Mouse (Mus musculus) liver, embryonic 11.5 days (tissue): ENCODE measurements around the gene Cuedc1. TPM values are rescaled to one million over a fixed set of nuclear protein-coding genes. Genes with fewer than 3 reads are reported as not detected.

Experiments
- ATAC-seq: fragments of 200-750 bp; cut with Nextera tagmentation; replicated peaks from 2 replicates; pipeline ENCODE4 v1.8.0; 2017; ENCODE audit warnings: moderate number of reproducible peaks, mild to moderate bottlenecking, moderate TSS enrichment, moderate library complexity; ENCODE audit not compliant: low FRiP score
- DNase-seq: peaks from one replicate; pipeline ENCODE4 v3.0.0-alpha.2; 2017; ENCODE audit warnings: low spot score
- H3K27ac ChIP-seq: fragments of 300-500 bp; sonication (generic); 2 replicates; pipeline ENCODE4 v1.5.1; 2014; ENCODE audit warnings: mild to moderate bottlenecking, low read depth, low read length, control low read depth
- H3K27me3 ChIP-seq: fragments of 300-500 bp; sonication (generic); replicated peaks from 2 replicates; pipeline ENCODE4 v1.6.1; 2014; ENCODE audit warnings: low read length, mixed read lengths; ENCODE audit not compliant: control insufficient read depth, insufficient read depth
- H3K36me3 ChIP-seq: fragments of 300-500 bp; sonication (generic); 2 replicates; pipeline ENCODE4 v1.6.1; 2014; ENCODE audit warnings: mild to moderate bottlenecking, low read length, moderate library complexity, mixed read lengths; ENCODE audit not compliant: control insufficient read depth, insufficient read depth
- H3K4me1 ChIP-seq: fragments of 300-500 bp; sonication (generic); replicated peaks from 2 replicates; pipeline ENCODE4 v1.6.1; 2014; ENCODE audit warnings: low read length, mixed read lengths; ENCODE audit not compliant: control insufficient read depth, insufficient read depth
- H3K4me2 ChIP-seq: fragments of 300-500 bp; sonication (generic); 2 replicates; pipeline ENCODE4 v1.6.1; 2014; ENCODE audit warnings: mild to moderate bottlenecking, control low read depth, moderate library complexity
- H3K4me3 ChIP-seq: fragments of 300-500 bp; sonication (generic); 2 replicates; pipeline ENCODE4 v1.5.1; 2014; ENCODE audit warnings: low read depth, low read length, control low read depth
- H3K9ac ChIP-seq: fragments of 300-500 bp; sonication (generic); 2 replicates; pipeline ENCODE4 v1.6.1; 2014; ENCODE audit warnings: low read depth, low read length, control low read depth
- H3K9me3 ChIP-seq: fragments of 300-500 bp; sonication (generic); 2 replicates; pipeline ENCODE4 v1.6.1; 2016; ENCODE audit warnings: low read length, inconsistent platforms, mixed read lengths; ENCODE audit not compliant: control insufficient read depth
- WGBS: fragments of 180-500 bp; shearing (Covaris S2); extraction: QIAGEN DNeasy Blood & Tissue Kit; methylation state at CpG from one replicate; pipeline ENCODE4 v1.1.7; 2014; 5-methylcytosine and 5-hydroxymethylcytosine counted together
- polyA plus RNA-seq: library from polyadenylated mRNA; unstranded; fragments of >200 nt; fragmentation: Nextera tagmentation; extraction: Ambion mirVana; gene quantifications from 2 replicates; pipeline ENCODE4 v1.2.1, GENCODE M21; 2014

Gene Cuedc1
- 5.3 and 6.9 TPM in 2 replicates for polyA plus RNA-seq

- H3K27me3 ChIP-seq: peaks cover 49% of the 10 kb centered on the region
- WGBS: 18% methylated on average over 17 of the region's 17 CpGs
Measured at GRCm38 (mm10) chr11:88098021-88098729, at the start of gene Cuedc1. Gene Cuedc1 (plus strand): TSS chr11:88098058.

GRCm38 (mm10) chr11:88048961-88049670 is 48.7 kb upstream of the Cuedc1 start:
- peaks cover 17% of the 10 kb centered on the region for H3K4me1 ChIP-seq
- 19% methylated on average over 26 of the region's 26 CpGs for WGBS
- peak overlapping the region; percentile 100; the same call in 1 of the 2 replicates for H3K27ac ChIP-seq
- H3K9me3 ChIP-seq: no peaks in the 10 kb centered on the region
- H3K36me3 ChIP-seq: peaks cover 17% of the 10 kb centered on the region
- H3K9ac ChIP-seq: peak overlapping the region; percentile 100
- H3K4me3 ChIP-seq: peak overlapping the region; percentile 91
- ATAC-seq (no peak), DNase-seq (no peak)
- H3K4me2 ChIP-seq: peak overlapping the region; percentile 92
- no peaks in the 10 kb centered on the region for H3K27me3 ChIP-seq

More at GRCm38 (mm10) chr11:88098021-88098729, at the start of gene Cuedc1:
- Histone ChIP-seq H3K4me2 (peak within 1 kb of the TSS; percentile 81), H3K27ac (no peak within 1 kb of the TSS), H3K9me3 (no peaks in the 10 kb centered on the region), H3K36me3 (no peaks in the 10 kb centered on the region), H3K4me3 (peak within 1 kb of the TSS; percentile 62), H3K4me1 (peaks cover 13% of the 10 kb centered on the region; the same call in 1 of the 2 replicates), H3K9ac (peak within 1 kb of the TSS; percentile 72)
- DNase-seq: no peak
- ATAC-seq: no peak

- no peak overlapping the region for H3K9ac ChIP-seq
- peak overlapping the region; percentile 91 for H3K4me3 ChIP-seq
- ATAC-seq (no peak), DNase-seq (no peak)
- peaks cover 17% of the 10 kb centered on the region for H3K36me3 ChIP-seq
- no peaks in the 10 kb centered on the region for H3K27me3 ChIP-seq
- peaks cover 17% of the 10 kb centered on the region for H3K4me1 ChIP-seq
- H3K4me2 ChIP-seq: peak overlapping the region; percentile 92
- no peaks in the 10 kb centered on the region for H3K9me3 ChIP-seq
- no peak overlapping the region for H3K27ac ChIP-seq
Measured at GRCm38 (mm10) chr11:88049732-88050131, 48.1 kb upstream of the Cuedc1 start.

GRCm38 (mm10) chr11:88052638-88053037 is 45.2 kb upstream of the Cuedc1 start:
- Histone ChIP-seq H3K4me1 (peaks cover 10% of the 10 kb centered on the region), H3K27me3 (no peaks in the 10 kb centered on the region), H3K4me2 (no peak overlapping the region), H3K4me3 (no peak overlapping the region), H3K36me3 (peaks cover 17% of the 10 kb centered on the region), H3K9me3 (no peaks in the 10 kb centered on the region), H3K27ac (no peak overlapping the region; the same call in 1 of the 2 replicates), H3K9ac (no peak overlapping the region)
- DNase-seq: no peak
- no peak for ATAC-seq
- WGBS: 86% methylated on average over 4 of the region's 4 CpGs

- peaks cover 17% of the 10 kb centered on the region for H3K36me3 ChIP-seq
- 59% methylated on average over 3 of the region's 3 CpGs for WGBS
- no peaks in the 10 kb centered on the region for H3K27me3 ChIP-seq
- H3K4me2 ChIP-seq: no peak overlapping the region
- H3K9me3 ChIP-seq: no peaks in the 10 kb centered on the region
- H3K4me1 ChIP-seq: peaks cover 10% of the 10 kb centered on the region
- no peak overlapping the region for H3K9ac ChIP-seq
- no peak overlapping the region for H3K4me3 ChIP-seq
- DNase-seq (no peak), ATAC-seq (no peak)
- H3K27ac ChIP-seq: no peak overlapping the region
Measured at GRCm38 (mm10) chr11:88053821-88054220, 44.0 kb upstream of the Cuedc1 start.

- no peak for DNase-seq
Measured at GRCm38 (mm10) chr11:88054589-88054988, 43.3 kb upstream of the Cuedc1 start.

GRCm38 (mm10) chr11:88055777-88056176 is 42.1 kb upstream of the Cuedc1 start:
- no peak overlapping the region for H3K4me2 ChIP-seq
- WGBS: 79% methylated on average over 2 of the region's 2 CpGs

More at GRCm38 (mm10) chr11:88054589-88054988, 43.3 kb upstream of the Cuedc1 start:
- Histone ChIP-seq H3K4me3 (no peak overlapping the region), H3K4me1 (peaks cover 7% of the 10 kb centered on the region), H3K36me3 (peaks cover 13% of the 10 kb centered on the region), H3K9ac (no peak overlapping the region), H3K9me3 (no peaks in the 10 kb centered on the region), H3K4me2 (no peak overlapping the region), H3K27ac (no peak overlapping the region), H3K27me3 (no peaks in the 10 kb centered on the region)
- 79% methylated on average over 1 of the region's 1 CpGs for WGBS
- peak; percentile 41; the same call in 1 of the 2 replicates for ATAC-seq

GRCm38 (mm10) chr11:88057788-88058187 is 40.1 kb upstream of the Cuedc1 start:
- DNase-seq (no peak), ATAC-seq (no peak)
- H3K27me3 ChIP-seq: no peaks in the 10 kb centered on the region
- H3K4me2 ChIP-seq: no peak overlapping the region
- WGBS: 67% methylated on average over 2 of the region's 2 CpGs
- no peaks in the 10 kb centered on the region for H3K36me3 ChIP-seq
- H3K4me3 ChIP-seq: no peak overlapping the region
- H3K9me3 ChIP-seq: no peaks in the 10 kb centered on the region
- no peak overlapping the region for H3K27ac ChIP-seq
- no peak overlapping the region for H3K9ac ChIP-seq
- no peaks in the 10 kb centered on the region for H3K4me1 ChIP-seq

More at GRCm38 (mm10) chr11:88055777-88056176, 42.1 kb upstream of the Cuedc1 start:
- no peak overlapping the region for H3K9ac ChIP-seq
- no peaks in the 10 kb centered on the region; the same call in 1 of the 2 replicates for H3K4me1 ChIP-seq
- H3K36me3 ChIP-seq: peaks cover 6% of the 10 kb centered on the region
- DNase-seq (no peak), ATAC-seq (no peak)
- H3K9me3 ChIP-seq: no peaks in the 10 kb centered on the region
- H3K4me3 ChIP-seq: no peak overlapping the region
- H3K27me3 ChIP-seq: no peaks in the 10 kb centered on the region
- no peak overlapping the region for H3K27ac ChIP-seq
